Mouse (Mus musculus) heart, adult 2 months (tissue): Measurements from ENCODE around the gene Adgre4. TPM values are rescaled to one million over a fixed set of nuclear protein-coding genes. Genes with fewer than 3 reads are reported as not detected.

Experiments used
- DNase-seq, 2 experiments: peaks; one replicate each; pipeline ENCODE4 v3.0.0; 2021
- H3K27ac ChIP-seq: fragments of 200-600 bp; 2 replicates; pipeline ENCODE4 v1.8.1; 2022
- H3K27me3 ChIP-seq: fragments of 200-500 bp; 2 replicates; pipeline ENCODE4 v1.6.1; 2012; ENCODE audit warnings: mild to moderate bottlenecking, low read length, inconsistent platforms, mixed read lengths; ENCODE audit not compliant: control insufficient read depth, insufficient read depth
- H3K36me3 ChIP-seq: fragments of 200-500 bp; 2 replicates; pipeline ENCODE4 v1.6.1; 2012; ENCODE audit warnings: low read length, inconsistent platforms; ENCODE audit not compliant: control insufficient read depth, insufficient read depth
- H3K4me1 ChIP-seq: fragments of 200-500 bp; 2 replicates; pipeline ENCODE4 v1.6.1; 2011; ENCODE audit warnings: low read length; ENCODE audit not compliant: control insufficient read depth, insufficient read depth
- H3K4me3 ChIP-seq: fragments of 200-600 bp; 2 replicates; pipeline ENCODE4 v1.8.1; 2022
- H3K79me2 ChIP-seq: fragments of 200-500 bp; replicated peaks from 2 replicates; pipeline ENCODE4 v1.6.1; 2012; ENCODE audit warnings: mild to moderate bottlenecking, inconsistent platforms, low read length, moderate library complexity, mixed read lengths; ENCODE audit not compliant: control insufficient read depth, insufficient read depth
- H3K9ac ChIP-seq: fragments of 200-500 bp; 2 replicates; pipeline ENCODE4 v1.6.1; 2012; ENCODE audit warnings: low read depth, mild to moderate bottlenecking, control low read depth, inconsistent platforms, low read length, mixed read lengths
- CTCF ChIP-seq: fragments of 200-600 bp; IDR thresholded peaks from 2 replicates; pipeline ENCODE4 v1.8.1; 2022; ENCODE audit warnings: antibody characterized with exemption, mild to moderate bottlenecking, moderate library complexity
- EP300 ChIP-seq: fragments of 200-500 bp; IDR thresholded peaks from 2 replicates; pipeline ENCODE4 v1.6.1; 2011; ENCODE audit warnings: low read depth, low read length, control low read depth; ENCODE audit not compliant: insufficient read depth
- POLR2A ChIP-seq: fragments of 200-500 bp; IDR thresholded peaks from 2 replicates; pipeline ENCODE4 v1.6.1; 2011; ENCODE audit warnings: mild to moderate bottlenecking, low read depth, low read length, control low read depth; ENCODE audit not compliant: insufficient read depth
- WGBS: fragments of 180-500 bp; shearing (Covaris S2); methylation state at CpG from one replicate; pipeline ENCODE4 v1.1.7; 2018; 5-methylcytosine and 5-hydroxymethylcytosine counted together
- intact Hi-C: fragments of 180-260 bp; cut with DNase I; formaldehyde crosslinking; loops from one replicate; pipeline ENCODE4 v1.15.1; 2025
- long read RNA-seq: library from polyadenylated mRNA; stranded (forward); transcript quantifications from one replicate; pipeline ENCODE4 v2.0.0, GENCODE M21; 2021
- polyA plus RNA-seq: library from polyadenylated mRNA; depleted of rRNA; stranded (reverse); fragments of >200 nt; gene quantifications from 2 replicates; pipeline ENCODE4 v1.2.3, GENCODE M21; 2012; rRNA removed
- total RNA-seq, 2 experiments: library from RNA; stranded (reverse); gene quantifications; 2 replicates each; pipeline ENCODE4 v1.2.3; 2021

Adgre4 gene
- under 1 TPM; 0.47 to 0.75 TPM for total RNA-seq
- polyA plus RNA-seq, result 0.82 and 0.92 TPM in 2 replicates
- long read RNA-seq, partial matches to known transcripts, result 0 of 1 reads
- long read RNA-seq, other reads (novel, unspliced or antisense), result 0 of 1 reads

GRCm38 (mm10) chr17:55749786-55750185, at the start of gene Adgre4:
Gene Adgre4 (plus strand): TSS chr17:55749984.
- no peaks in the 10 kb centered on the region for H3K36me3 ChIP-seq
- intact Hi-C loops, result no loop called here
- TF ChIP-seq POLR2A, result no peak
- TF ChIP-seq CTCF, result no peak
- 28% methylated on average over 2 of the region's 2 CpGs for WGBS
- H3K4me3 ChIP-seq, result no peak within 1 kb of the TSS
- H3K27ac ChIP-seq, result no peak within 1 kb of the TSS
- H3K27me3 ChIP-seq, result no peaks in the 10 kb centered on the region
- no peak for DNase-seq
- H3K9ac ChIP-seq, result no peak within 1 kb of the TSS
- no peaks in the 10 kb centered on the region for H3K4me1 ChIP-seq
- no peaks in the 10 kb centered on the region for H3K79me2 ChIP-seq

- DNase-seq, result peak; percentile 52 to 77
- no peaks in the 10 kb centered on the region for H3K36me3 ChIP-seq
- intact Hi-C loops, result no loop called here
- 56% methylated on average over 3 of the region's 3 CpGs for WGBS
- H3K27me3 ChIP-seq, result no peaks in the 10 kb centered on the region
- H3K9ac ChIP-seq, result no peak overlapping the region
- no peak overlapping the region for H3K27ac ChIP-seq
- TF ChIP-seq POLR2A (no peak), CTCF (peak; percentile 88)
- no peaks in the 10 kb centered on the region for H3K79me2 ChIP-seq
- H3K4me3 ChIP-seq, result no peak overlapping the region
- H3K4me1 ChIP-seq, result no peaks in the 10 kb centered on the region
These were observed 47.5 kb upstream of the Adgre4 start for GRCm38 (mm10) chr17:55702161-55702820.

GRCm38 (mm10) chr17:55702865-55703264, 46.9 kb upstream of the Adgre4 start:
- intact Hi-C loops, result no loop called here
- H3K27ac ChIP-seq, result no peak overlapping the region
- H3K4me1 ChIP-seq, result no peaks in the 10 kb centered on the region
- no peak overlapping the region for H3K9ac ChIP-seq
- no peak for DNase-seq
- 91% methylated on average over 5 of the region's 5 CpGs for WGBS
- H3K4me3 ChIP-seq, result no peak overlapping the region
- H3K27me3 ChIP-seq, result no peaks in the 10 kb centered on the region
- no peak for TF ChIP-seq CTCF
- TF ChIP-seq POLR2A, result no peak
- TF ChIP-seq EP300, result no peak
- no peaks in the 10 kb centered on the region for H3K79me2 ChIP-seq
- H3K36me3 ChIP-seq, result no peaks in the 10 kb centered on the region

GRCm38 (mm10) chr17:55711984-55712811, 37.6 kb upstream of the Adgre4 start, which contains the start of gene Pot1b:
Gene Pot1b (minus strand): TSS chr17:55712628.
- Histone ChIP-seq H3K36me3 (no peaks in the 10 kb centered on the region), H3K79me2 (no peaks in the 10 kb centered on the region), H3K27ac (peak within 1 kb of the TSS; percentile 55), H3K4me3 (peak within 1 kb of the TSS; percentile 79), H3K4me1 (peaks cover 1% of the 10 kb centered on the region), H3K27me3 (no peaks in the 10 kb centered on the region), H3K9ac (peak within 1 kb of the TSS; percentile 73)
- intact Hi-C loops, result loop anchor here (5.0 kb wide), 3 partner anchors 170 to 900 kb away; partner anchors contain the start of genes Rpl36 and Yju2
- TF ChIP-seq CTCF (peak; percentile 42), EP300 (no peak), POLR2A (peak; percentile 64)
- under 1% methylated on average over 37 of the region's 37 CpGs for WGBS
- DNase-seq, result peak; percentile 96

- TF ChIP-seq POLR2A (no peak), CTCF (no peak), EP300 (no peak)
- Histone ChIP-seq H3K27me3 (no peaks in the 10 kb centered on the region), H3K79me2 (no peaks in the 10 kb centered on the region), H3K36me3 (no peaks in the 10 kb centered on the region), H3K4me3 (no peak overlapping the region), H3K27ac (no peak overlapping the region), H3K4me1 (no peaks in the 10 kb centered on the region), H3K9ac (no peak overlapping the region)
- intact Hi-C loops, result no loop called here
- DNase-seq, result no peak
- WGBS, result 75% methylated on average over 1 of the region's 1 CpGs
These were observed 28.5 kb upstream of the Adgre4 start for GRCm38 (mm10) chr17:55721270-55721669.

GRCm38 (mm10) chr17:55722250-55722649, 27.5 kb upstream of the Adgre4 start:
- no peak overlapping the region for H3K4me3 ChIP-seq
- H3K27me3 ChIP-seq, result no peaks in the 10 kb centered on the region
- H3K27ac ChIP-seq, result no peak overlapping the region
- 34% methylated on average over 2 of the region's 2 CpGs for WGBS
- no peak for DNase-seq
- H3K9ac ChIP-seq, result no peak overlapping the region
- H3K4me1 ChIP-seq, result no peaks in the 10 kb centered on the region
- H3K36me3 ChIP-seq, result no peaks in the 10 kb centered on the region
- no peaks in the 10 kb centered on the region for H3K79me2 ChIP-seq
- TF ChIP-seq CTCF, result no peak
- TF ChIP-seq POLR2A, result no peak
- no peak for TF ChIP-seq EP300
- intact Hi-C loops, result no loop called here
